In genomic region chr9:43261941-43262340, GRCm38 (mm10) we compare ENCODE assay signal across 10 mouse cellular contexts. TPM values are rescaled to one million over a fixed set of nuclear protein-coding genes. Genes with fewer than 3 reads are reported as not detected.
DNase-seq lines count a peak whose midpoint lies in the region; ATAC-seq and TF ChIP-seq lines count a peak whose summit lies in the region.
"Had no signal": no experiment of that assay in that cellular context is flagged by ENCODE, and none has a peak within 500 bp of the region (broad histone marks: within the 10 kb centered on the region; RNA-seq: fewer than 3 reads in every experiment).

No protein-coding gene starts in this region.

- DNase-seq in gastrocnemius, adult 2 months = no peak
- DNase-seq in gastrocnemius, adult 18-20 months (ENCODE audit: low spot score) = no peak
- peak; percentile 94 for DNase-seq in 3T3-L1 (ENCODE audit: low read depth, low spot score)
- DNase-seq in cerebellum, adult 2 months = no peak
- no peak for DNase-seq in thymus, postnatal 4 days
- DNase-seq: thymus, postnatal 36 days had no signal

- no peaks in the 10 kb centered on the region for H3K27me3 ChIP-seq in limb, embryonic 15.5 days
- no peaks in the 10 kb centered on the region for H3K27me3 ChIP-seq in cerebellum, adult 2 months (ENCODE audit: control insufficient read depth, insufficient read depth, low read length)

- 0 out of 2 replicates have a peak, but pooled peaks have one; percentile 5 for ATAC-seq in limb, embryonic 15.5 days (ENCODE audit: insufficient number of reproducible peaks, low FRiP score, low TSS enrichment, low read depth)
- no peak for ATAC-seq in CD4-positive, CD25-positive, alpha-beta regulatory T cell, adult 4 months

- no peak overlapping the region for H3K4me2 ChIP-seq in limb, embryonic 15.5 days

- 34% methylated on average over 2 of the region's 2 CpGs for WGBS in limb, embryonic 15.5 days
- 63% methylated on average over 2 of the region's 2 CpGs for WGBS in cerebellum, adult 2 months

- peak overlapping the region; percentile 83 for H3K27ac ChIP-seq in gastrocnemius, adult 2 months
- peak overlapping the region; percentile 97 for H3K27ac ChIP-seq in embryonic fibroblast, embryonic 13.5 days (ENCODE audit: insufficient read depth, low read length)
- peak overlapping the region; percentile 95 for H3K27ac ChIP-seq in limb, embryonic 15.5 days
- H3K27ac ChIP-seq in cerebellum, adult 2 months (ENCODE audit: insufficient read depth, low read length) = no peak overlapping the region

- no peaks in the 10 kb centered on the region for H3K9me3 ChIP-seq in limb, embryonic 15.5 days

- no peak overlapping the region for H3K4me3 ChIP-seq in gastrocnemius, adult 2 months
- no peak overlapping the region for H3K4me3 ChIP-seq in embryonic fibroblast, embryonic 13.5 days (ENCODE audit: insufficient read depth, low read length)
- no peak overlapping the region for H3K4me3 ChIP-seq in limb, embryonic 15.5 days
- no peak overlapping the region for H3K4me3 ChIP-seq in cerebellum, adult 2 months (replicated peaks; ENCODE audit: insufficient read depth, low read depth, low read length)

- no peak for TF ChIP-seq POLR2A in embryonic fibroblast, embryonic 13.5 days (IDR thresholded peaks at IDR 0.05; ENCODE audit: low read depth, low read length)
- TF ChIP-seq POLR2A in cerebellum, adult 2 months (IDR thresholded peaks at IDR 0.05; ENCODE audit: borderline replicate concordance, insufficient read depth, low read length) = no peak

- H3K36me3 ChIP-seq in limb, embryonic 15.5 days = no peaks in the 10 kb centered on the region

- intact Hi-C loops in gastrocnemius, adult 2 months (cut with DNase I) = no loop called here

- TF ChIP-seq CTCF in gastrocnemius, adult 2 months (IDR thresholded peaks at IDR 0.05) = no peak
- peak; percentile 13; the same call in 1 of the 2 replicates for TF ChIP-seq CTCF in embryonic fibroblast, embryonic 13.5 days (IDR thresholded peaks at IDR 0.05; ENCODE audit: borderline replicate concordance, insufficient read depth, low read length)
- no peak for TF ChIP-seq CTCF in cerebellum, adult 2 months (IDR thresholded peaks at IDR 0.05; ENCODE audit: borderline replicate concordance, insufficient read depth, low read depth, low read length)

- H3K4me1 ChIP-seq in embryonic fibroblast, embryonic 13.5 days (ENCODE audit: control insufficient read depth, insufficient read depth, low read length) = peaks cover 11% of the 10 kb centered on the region
- peaks cover 68% of the 10 kb centered on the region for H3K4me1 ChIP-seq in limb, embryonic 15.5 days
- H3K4me1 ChIP-seq in cerebellum, adult 2 months (ENCODE audit: control insufficient read depth, insufficient read depth, low read length) = no peaks in the 10 kb centered on the region

- H3K9ac ChIP-seq in limb, embryonic 15.5 days = no peak overlapping the region

RNA-seq across cellular contexts. Expression of gene Oaf, which starts 22.2 kb away (rescaled TPM):
- total RNA-seq in gastrocnemius, adult 2 months (2021) = 1 to 10 TPM; 2.9 to 8.9 TPM
- total RNA-seq in gastrocnemius, adult 18-20 months (2021) = 1 to 10 TPM; 4.2 to 6.4 TPM
- 147 and 210 TPM in 2 replicates for polyA plus RNA-seq in embryonic fibroblast, embryonic 13.5 days (2011; ENCODE audit: insufficient read length, low read depth, missing spikeins)
- polyA plus RNA-seq in limb, embryonic 15.5 days (2015; fragmentation: Nextera tagmentation; extraction: Ambion mirVana) = 78.4 and 102 TPM in 2 replicates
- under 1 TPM in 1 of 2 experiments, not detected in 1; 0.12 TPM for polyA plus RNA-seq in CD4-positive, CD25-positive, alpha-beta regulatory T cell, adult 4 months (2017; shearing (Covaris generic))
- 5.2 and 6.3 TPM in 2 replicates for polyA plus RNA-seq in cerebellum, adult 2 months (2012; rRNA removed)
- total RNA-seq: neutrophil, adult 5-6 weeks had no signal

RNA-seq across cellular contexts. Expression of gene Trim29, which starts 48.7 kb away (rescaled TPM):
- not detected for total RNA-seq in gastrocnemius, adult 2 months (2021)
- not detected for total RNA-seq in gastrocnemius, adult 18-20 months (2021)
- not detected in 2 replicates for polyA plus RNA-seq in embryonic fibroblast, embryonic 13.5 days (2011; ENCODE audit: insufficient read length, low read depth, missing spikeins)
- polyA plus RNA-seq in limb, embryonic 15.5 days (2015; fragmentation: Nextera tagmentation; extraction: Ambion mirVana) = 177 and 186 TPM in 2 replicates
- not detected for polyA plus RNA-seq in CD4-positive, CD25-positive, alpha-beta regulatory T cell, adult 4 months (2017; shearing (Covaris generic))
- polyA plus RNA-seq in cerebellum, adult 2 months (2012; rRNA removed) = 0.18 and 0.44 TPM in 2 replicates

RNA-seq across cellular contexts. Expression of gene Pou2f3, which starts 51.8 kb away (rescaled TPM):
- total RNA-seq in gastrocnemius, adult 2 months (2021) = under 1 TPM; 0.11 to 0.15 TPM
- under 1 TPM in 1 of 2 experiments, not detected in 1; 0.16 TPM for total RNA-seq in gastrocnemius, adult 18-20 months (2021)
- polyA plus RNA-seq in embryonic fibroblast, embryonic 13.5 days (2011; ENCODE audit: insufficient read length, low read depth, missing spikeins) = not detected in 2 replicates
- 10.2 and 11.8 TPM in 2 replicates for polyA plus RNA-seq in limb, embryonic 15.5 days (2015; fragmentation: Nextera tagmentation; extraction: Ambion mirVana)
- not detected for polyA plus RNA-seq in CD4-positive, CD25-positive, alpha-beta regulatory T cell, adult 4 months (2017; shearing (Covaris generic))
- 0.07 and 0.10 TPM in 2 replicates for polyA plus RNA-seq in cerebellum, adult 2 months (2012; rRNA removed)
- total RNA-seq: neutrophil, adult 5-6 weeks had no signal

Comparison
In these comparisons a context has a peak if more than half of its experiments do, and no peak if none do; other contexts are left out.
1. RNA of gene Oaf, which starts 22.2 kb away (polyA plus RNA-seq): 147 to 210 TPM in embryonic fibroblast, embryonic 13.5 days and 78.4 to 102 TPM in limb, embryonic 15.5 days; 5.2 to 6.3 TPM in cerebellum, adult 2 months and 0.12 TPM in CD4-positive, CD25-positive, alpha-beta regulatory T cell, adult 4 months; every median in the first group is over 10 times any median in the second.
2. RNA of gene Trim29, which starts 48.7 kb away (polyA plus RNA-seq): 177 to 186 TPM in limb, embryonic 15.5 days; 0.18 to 0.44 TPM in cerebellum, adult 2 months, not detected in embryonic fibroblast, embryonic 13.5 days and not detected in CD4-positive, CD25-positive, alpha-beta regulatory T cell, adult 4 months; every median in the first group is over 100 times any median in the second.
3. RNA of gene Pou2f3, which starts 51.8 kb away (polyA plus RNA-seq): 10.2 to 11.8 TPM in limb, embryonic 15.5 days; 0.07 to 0.10 TPM in cerebellum, adult 2 months, not detected in embryonic fibroblast, embryonic 13.5 days and not detected in CD4-positive, CD25-positive, alpha-beta regulatory T cell, adult 4 months; every median in the first group is over 10 times any median in the second.